Mouse (Mus musculus) cerebellum, adult 9-11 months (tissue): ENCODE data around the gene 1700003E16Rik.

Experiments used
- DNase-seq: peaks from one replicate; pipeline ENCODE4 v3.0.0; 2022

The 1700003E16Rik gene

DNA sequence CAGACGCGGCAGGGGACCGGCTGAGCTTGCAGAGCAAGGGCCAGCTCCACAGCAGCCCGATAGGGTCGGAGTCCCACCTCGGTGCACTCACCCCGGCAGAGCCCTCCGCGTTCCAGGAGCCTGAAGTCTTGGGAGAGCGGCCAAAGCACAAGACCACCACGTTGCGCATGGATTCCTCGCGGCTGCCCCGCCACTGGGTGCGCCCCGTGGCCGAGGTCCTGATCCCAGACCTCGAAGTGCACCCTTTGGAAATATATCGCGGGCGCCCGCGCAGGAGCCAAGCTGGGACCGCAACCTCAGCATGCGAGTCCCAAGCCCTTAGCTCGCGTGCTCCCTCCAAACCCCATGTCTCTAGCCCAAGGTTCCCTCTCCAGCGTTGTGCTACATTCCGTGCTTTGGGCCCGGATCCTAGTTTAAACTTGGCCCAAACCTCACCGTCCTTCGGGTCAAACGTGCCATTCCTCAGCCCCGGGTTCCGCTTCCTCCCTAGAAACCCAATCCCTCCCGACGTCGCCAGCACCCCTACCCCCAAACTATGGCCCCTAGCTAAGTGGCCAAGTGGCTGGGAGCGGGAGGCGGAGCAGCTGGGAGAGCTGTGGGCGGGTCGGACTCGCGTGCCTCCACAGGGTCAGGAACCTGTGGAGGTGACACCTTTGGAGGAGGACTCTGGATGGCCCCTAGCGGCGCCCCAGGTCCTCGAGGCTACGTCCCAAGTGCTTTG is 5.9 kb downstream of the 1700003E16Rik start:
- peak; percentile 74 for DNase-seq

GRCm38 (mm10) chr6:83162701-83163100 is 6.5 kb downstream of the 1700003E16Rik start:
- peak; percentile 84 for DNase-seq

- no peak for DNase-seq
Measured at GRCm38 (mm10) chr6:83165026-83165606, 8.9 kb downstream of the 1700003E16Rik start.

DNA sequence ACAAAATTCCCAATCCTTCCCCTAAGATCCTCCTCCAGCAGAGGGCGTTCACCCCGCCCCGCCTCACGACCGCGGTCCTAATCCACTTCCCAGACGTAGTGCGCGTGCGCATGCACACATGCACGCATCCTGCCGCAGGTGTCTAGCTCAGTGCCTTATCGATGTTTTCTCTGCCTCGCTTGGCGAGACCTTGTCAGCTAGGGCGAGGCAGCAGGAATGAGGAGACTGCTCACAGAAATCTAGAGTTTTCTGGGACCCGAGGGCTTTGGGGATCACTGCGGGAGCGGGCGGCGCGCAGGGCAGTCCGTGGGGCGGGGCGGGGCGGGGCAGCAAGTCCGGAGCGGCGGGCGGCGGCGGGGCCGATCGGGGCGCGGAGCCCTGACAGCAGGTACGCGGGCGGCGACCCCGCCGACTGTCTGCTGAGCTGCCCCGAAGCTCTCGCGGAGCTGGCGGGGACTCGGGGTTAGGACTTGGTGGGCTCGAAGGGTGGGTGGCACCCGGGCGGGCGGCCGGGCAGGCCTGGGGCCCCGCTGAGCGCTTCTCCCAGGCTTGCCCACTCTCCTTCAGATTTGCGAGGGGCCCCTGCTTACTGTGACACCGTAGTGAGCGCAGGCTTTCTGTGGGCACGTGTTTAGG is 9.5 kb downstream of the 1700003E16Rik start, which contains the start of gene Dctn1:
Gene Dctn1 (plus strand): TSS at position 314 of the 636 bp plus-strand sequence.
- peak; percentile 95 for DNase-seq

- DNase-seq: no peak
Measured at GRCm38 (mm10) chr6:83166243-83166630, 10.0 kb downstream of the 1700003E16Rik start.

DNA sequence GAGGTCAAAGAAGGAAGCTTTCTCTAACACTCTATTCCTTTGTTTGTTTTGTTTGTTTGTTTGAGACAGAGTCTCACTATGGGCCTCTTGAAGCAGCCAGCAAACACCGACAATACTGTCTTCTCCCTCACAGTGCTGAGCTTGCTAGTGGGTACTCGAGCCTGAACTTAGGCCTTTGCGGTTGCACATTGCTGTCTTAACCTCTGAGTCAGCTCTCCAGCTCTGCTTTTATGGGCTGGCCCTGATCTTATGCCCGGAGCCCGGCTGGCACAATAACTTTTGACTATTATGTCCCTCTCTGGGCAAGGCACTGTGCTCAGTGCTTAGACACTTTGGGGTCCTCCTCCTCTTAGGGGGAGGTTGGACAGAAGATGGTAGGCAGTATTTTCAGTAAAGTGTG is 13.7 kb downstream of the 1700003E16Rik start:
- no peak for DNase-seq

DNA sequence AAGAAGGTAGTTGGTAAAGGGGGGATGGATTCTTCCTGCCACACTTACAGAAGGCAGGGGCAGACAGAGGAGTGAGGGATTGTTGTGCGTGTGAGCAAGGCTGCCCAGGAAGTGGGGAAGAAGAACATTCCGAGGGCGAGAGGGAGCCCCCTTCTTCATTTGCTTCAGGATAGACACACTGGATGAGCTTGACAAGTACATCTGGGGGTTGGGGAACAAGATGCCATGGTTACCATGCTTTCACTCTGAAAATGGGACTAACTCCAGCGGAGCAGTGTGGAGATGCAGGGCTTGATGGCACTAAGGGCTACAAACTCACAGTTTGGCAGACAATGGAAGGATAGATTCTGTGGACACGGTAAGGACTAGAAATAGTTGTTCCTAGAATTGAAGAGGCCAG is 14.9 kb downstream of the 1700003E16Rik start:
- no peak for DNase-seq

DNA sequence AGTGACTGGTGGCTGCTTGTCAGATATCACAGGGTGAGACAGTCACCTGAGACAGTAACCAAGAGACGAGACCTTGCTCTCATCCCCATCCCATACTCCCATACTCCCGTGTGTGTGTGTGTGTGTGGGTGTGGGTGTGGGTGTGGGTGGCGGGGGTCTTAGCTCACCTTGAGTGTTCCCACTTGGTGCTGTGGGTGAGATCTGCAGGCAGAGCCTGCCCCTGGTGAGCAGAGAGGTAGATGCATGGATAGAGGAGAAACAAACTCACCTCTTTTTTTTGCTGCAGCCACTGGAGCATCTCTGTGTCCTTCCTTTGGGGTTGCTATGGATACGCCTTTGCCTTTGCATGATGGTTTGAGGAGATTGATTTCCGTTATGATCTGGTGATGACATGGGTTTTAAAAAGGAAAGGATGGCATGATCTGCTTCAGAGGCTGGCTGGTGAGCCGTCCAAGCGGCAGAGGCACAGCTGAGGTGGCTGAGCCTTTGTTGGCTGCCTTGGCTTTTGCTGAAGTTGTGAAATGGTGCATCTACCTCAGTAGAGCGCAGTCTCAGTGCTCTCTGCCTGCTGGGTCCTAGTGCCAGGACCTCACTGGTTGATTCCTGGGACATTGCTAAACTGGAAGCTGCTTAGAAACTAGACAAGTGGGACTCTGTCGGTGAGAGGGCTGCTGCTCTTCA is 16.2 kb downstream of the 1700003E16Rik start:
- peak; percentile 73 for DNase-seq

DNA sequence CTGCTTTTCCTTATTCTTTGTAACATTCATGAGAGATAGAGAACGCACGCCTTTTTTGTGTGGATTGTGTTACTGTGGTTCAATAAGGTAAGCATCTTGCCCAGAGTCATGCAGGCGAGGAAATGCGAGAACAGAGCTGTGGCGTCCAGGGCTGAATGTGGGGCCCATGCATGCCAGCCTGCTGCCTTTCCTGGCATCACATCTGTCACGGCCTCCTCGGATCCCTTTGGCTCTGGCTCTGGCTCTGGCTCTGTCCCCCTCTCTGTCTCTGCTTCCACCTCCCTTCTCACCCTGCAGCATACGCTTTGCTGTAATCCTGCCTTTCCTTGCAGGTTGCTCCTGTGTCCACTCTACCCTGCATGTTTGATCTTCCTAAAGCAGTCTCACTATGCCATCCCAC is 19.8 kb downstream of the 1700003E16Rik start:
- DNase-seq: no peak

GRCm38 (mm10) chr6:83179390-83180117 is 23.4 kb downstream of the 1700003E16Rik start:
- peak; percentile 80 for DNase-seq

DNA sequence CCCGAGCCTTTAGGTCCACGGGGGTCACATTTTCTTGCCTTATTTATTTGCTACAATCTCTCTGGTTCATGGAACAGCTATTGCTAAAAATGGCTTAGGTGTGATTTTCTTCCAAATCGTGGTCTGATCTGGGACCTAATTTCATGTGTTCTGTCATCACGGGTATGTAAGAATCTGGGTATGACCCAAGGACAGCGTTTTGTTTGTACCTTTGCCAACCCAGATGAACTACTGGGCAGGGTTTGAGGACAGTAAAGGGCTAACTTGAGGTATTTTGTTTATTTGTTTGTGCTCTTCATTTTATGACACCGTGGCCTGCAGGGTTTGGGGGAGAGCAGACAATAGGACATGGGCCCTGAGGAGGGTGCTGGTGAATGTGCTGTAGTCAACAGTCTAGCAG is 24.4 kb downstream of the 1700003E16Rik start:
- DNase-seq: no peak

GRCm38 (mm10) chr6:83184858-83185435 is 28.7 kb downstream of the 1700003E16Rik start:
- DNase-seq: peak; percentile 65

DNA sequence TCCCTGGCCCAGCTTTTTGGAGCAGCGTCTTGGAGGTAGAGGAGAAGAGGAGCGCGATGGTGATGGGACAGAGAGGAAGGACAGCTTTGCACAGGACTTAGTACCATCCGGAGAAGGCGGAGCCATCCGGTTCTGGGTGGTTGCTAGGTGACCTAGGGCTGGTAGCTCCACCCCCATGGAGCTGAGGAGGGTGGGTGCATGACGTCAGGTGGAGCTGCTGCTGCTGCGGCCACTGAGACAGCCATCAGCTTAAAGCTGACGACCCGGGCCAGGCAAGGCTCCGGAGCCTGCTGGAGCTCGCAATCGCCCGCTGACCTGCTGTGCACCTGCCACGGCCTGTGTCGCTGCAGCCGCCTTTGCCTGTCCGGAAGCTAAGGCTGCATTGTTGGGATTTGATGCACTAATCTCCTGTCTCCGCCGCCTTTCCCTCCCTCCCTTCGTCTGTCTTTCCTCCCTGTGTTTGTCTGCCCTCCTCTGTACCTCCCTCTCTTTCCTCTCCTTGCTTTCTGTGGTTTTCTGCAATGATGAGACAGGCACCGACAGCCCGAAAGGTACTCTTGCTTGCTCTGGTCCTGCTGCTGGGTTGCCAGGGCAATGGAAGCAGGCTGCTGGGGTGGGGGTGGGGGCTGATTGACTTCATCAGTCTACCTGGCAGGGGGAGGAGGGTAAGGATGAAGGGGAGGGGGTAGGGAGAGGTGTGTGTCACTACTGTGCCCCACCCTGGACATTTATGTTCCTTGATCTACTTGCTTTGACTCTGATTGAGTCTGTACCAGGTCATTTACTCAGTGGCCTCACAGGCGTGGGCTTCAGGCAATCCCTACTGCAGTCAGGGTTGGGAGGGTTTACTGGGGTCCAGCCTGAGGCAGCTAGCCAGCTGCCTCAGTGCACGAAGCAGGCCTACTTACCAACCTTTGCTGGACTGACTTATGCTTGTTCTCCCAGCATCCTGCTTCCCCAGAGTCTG is 30.0 kb downstream of the 1700003E16Rik start:
- DNase-seq: peak; percentile 96

DNA sequence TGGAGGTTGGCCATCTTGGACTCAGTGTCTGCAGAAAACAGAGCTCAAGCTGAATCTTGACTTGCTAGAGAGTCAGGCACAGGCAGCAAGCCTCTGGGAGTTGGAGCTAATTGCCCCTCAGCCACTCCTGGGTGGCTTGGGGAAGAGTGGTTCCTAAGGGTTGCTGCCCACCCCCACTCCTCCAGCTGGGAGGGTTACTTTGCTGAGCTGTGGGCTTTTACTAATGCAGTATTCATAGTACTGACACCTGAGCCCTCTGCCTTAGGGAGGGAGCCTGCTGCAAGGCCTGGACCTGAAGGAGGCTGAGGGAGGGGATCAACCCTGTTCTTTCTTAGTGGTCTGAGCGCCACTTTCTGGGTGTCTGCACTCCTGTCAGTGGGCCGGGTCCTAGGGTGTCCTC is 30.7 kb downstream of the 1700003E16Rik start:
- peak; percentile 46 for DNase-seq

GRCm38 (mm10) chr6:83193571-83193970 is 37.4 kb downstream of the 1700003E16Rik start:
- peak; percentile 10 for DNase-seq

- peak; percentile 88 for DNase-seq
Measured at GRCm38 (mm10) chr6:83197345-83198004, 41.3 kb downstream of the 1700003E16Rik start.

DNA sequence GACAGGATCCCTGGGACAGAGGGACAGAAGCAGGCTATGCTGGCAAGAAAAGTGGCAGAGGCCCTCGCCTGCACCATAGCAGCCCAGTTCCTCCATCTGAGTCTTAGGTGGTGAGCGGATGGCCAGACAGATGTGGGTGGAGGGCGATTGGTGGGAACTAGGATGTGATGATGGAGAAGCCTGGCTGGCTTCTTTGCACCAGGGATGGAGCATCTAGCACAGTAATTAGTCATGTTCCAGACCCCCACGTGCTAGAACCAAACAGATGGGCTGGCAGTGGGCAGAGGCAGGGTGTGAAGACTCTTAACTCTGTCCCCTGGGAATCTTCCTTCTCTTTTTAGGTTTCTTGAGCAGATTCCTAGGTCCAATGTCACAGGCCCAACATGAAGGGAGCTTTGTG is 47.1 kb downstream of the 1700003E16Rik start:
- no peak for DNase-seq

- no peak for DNase-seq
Measured at GRCm38 (mm10) chr6:83205851-83206250, 49.6 kb downstream of the 1700003E16Rik start.

DNA sequence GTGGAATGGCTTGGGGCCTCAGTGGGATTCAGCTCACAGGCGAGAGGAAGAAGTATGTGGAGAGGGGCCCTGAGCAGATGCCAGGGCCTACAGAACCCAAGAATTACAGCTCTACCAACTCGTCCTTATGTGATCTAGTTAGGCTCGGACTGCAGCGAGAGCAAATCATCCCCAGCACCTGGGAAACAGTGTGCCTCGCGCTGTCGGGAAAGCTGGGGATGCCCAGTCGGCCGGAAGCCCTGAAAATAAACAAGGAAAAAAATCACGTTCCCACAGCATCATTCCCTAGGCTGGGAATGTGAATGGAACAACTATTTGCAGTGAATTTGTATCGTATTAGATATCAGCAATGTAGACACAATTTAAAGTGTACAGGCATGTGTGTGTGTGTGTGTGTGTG is 50.1 kb downstream of the 1700003E16Rik start:
- DNase-seq: no peak

- DNase-seq: no peak
Measured at GRCm38 (mm10) chr6:83207361-83208049, 51.3 kb downstream of the 1700003E16Rik start.
